Mouse (Mus musculus): Measurements from ENCODE around the gene Krtap4-2. TPM values are rescaled to one million over a fixed set of nuclear protein-coding genes. Genes with fewer than 3 reads are reported as not detected.
"Not testable (repeated sequence)": the region's sequence is repeated elsewhere in the genome, so short reads cannot be mapped to it uniquely, and the experiment has no call there.

The Krtap4-2 gene
- polyA plus RNA-seq, 1 experiment from 2014 or later: not detected

DNA sequence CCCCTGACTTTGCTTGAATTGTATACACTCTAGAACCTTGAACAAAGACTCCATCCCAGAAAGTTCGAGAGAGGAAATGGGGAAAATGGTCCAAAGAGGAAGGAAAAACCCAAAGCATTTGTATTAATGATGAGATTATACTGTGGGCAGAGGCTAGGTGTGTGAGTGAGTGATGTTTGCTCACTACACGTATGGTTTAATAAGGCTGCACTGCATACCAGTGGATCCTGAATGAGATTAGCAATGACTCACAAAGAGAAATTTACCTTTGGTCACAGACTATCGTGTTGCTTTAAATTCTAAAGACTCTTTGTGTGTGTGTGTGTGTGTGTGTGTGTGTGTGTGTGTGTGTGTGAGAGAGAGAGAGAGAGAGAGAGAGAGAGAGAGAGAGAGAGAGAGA lies 4.0 kb downstream of the Krtap4-2 start:
- 38% methylated on average over 3 of the region's 3 CpGs for WGBS
- Histone ChIP-seq H3K27ac (ENCODE audit: low read length) (no peak overlapping the region), H3K4me1 (ENCODE audit: insufficient read depth, low read depth, low read length) (no peaks in the 10 kb centered on the region), H3K4me3 (ENCODE audit: low read depth, low read length) (no peak overlapping the region), H3K4me2 (replicated peaks; ENCODE audit: low read depth, low read length) (no peak overlapping the region), H3K9ac (replicated peaks; ENCODE audit: low read depth) (no peak overlapping the region), H3K36me3 (ENCODE audit: insufficient read depth, low read length) (no peaks in the 10 kb centered on the region), H3K27me3 (replicated peaks; ENCODE audit: insufficient read depth, low read length) (no peaks in the 10 kb centered on the region), H3K9me3 (ENCODE audit: low read length) (no peaks in the 10 kb centered on the region)
- ATAC-seq: no peak
- DNase-seq (ENCODE audit: low spot score): no peak
- TF ChIP-seq EP300 (IDR thresholded peaks at IDR 0.05) (no peak), CTCF (IDR thresholded peaks at IDR 0.05) (no peak)

GRCm38 (mm10) chr11:99628138-99628537 lies 6.7 kb downstream of the Krtap4-2 start, which contains the start of gene Krtap4-1:
TSS of gene Krtap4-1 (minus strand) at chr11:99628238.
- 76% methylated on average over 4 of the region's 4 CpGs for WGBS
- H3K27me3 ChIP-seq (replicated peaks; ENCODE audit: insufficient read depth, low read length): no peaks in the 10 kb centered on the region
- H3K4me1 ChIP-seq (ENCODE audit: insufficient read depth, low read depth, low read length): no peaks in the 10 kb centered on the region
- no peaks in the 10 kb centered on the region for H3K9me3 ChIP-seq (ENCODE audit: low read length)
- H3K4me2 ChIP-seq (replicated peaks; ENCODE audit: low read depth, low read length): no peak within 1 kb of the TSS
- no peaks in the 10 kb centered on the region for H3K36me3 ChIP-seq (ENCODE audit: insufficient read depth, low read length)
- TF ChIP-seq EP300 (IDR thresholded peaks at IDR 0.05) (no peak), CTCF (IDR thresholded peaks at IDR 0.05) (no peak)
- H3K9ac ChIP-seq (replicated peaks; ENCODE audit: low read depth): no peak within 1 kb of the TSS
- ATAC-seq (no peak), DNase-seq (ENCODE audit: low spot score) (no peak)
- no peak within 1 kb of the TSS for H3K27ac ChIP-seq (ENCODE audit: low read length)
- no peak within 1 kb of the TSS for H3K4me3 ChIP-seq (ENCODE audit: low read depth, low read length)

- DNase-seq (ENCODE audit: low spot score): no peak
- WGBS: 73% methylated on average over 2 of the region's 2 CpGs
- Histone ChIP-seq H3K27me3 (replicated peaks; ENCODE audit: insufficient read depth, low read length) (no peaks in the 10 kb centered on the region), H3K4me3 (ENCODE audit: low read depth, low read length) (no peak within 1 kb of the TSS), H3K27ac (ENCODE audit: low read length) (no peak within 1 kb of the TSS), H3K9ac (replicated peaks; ENCODE audit: low read depth) (no peak within 1 kb of the TSS), H3K4me1 (ENCODE audit: insufficient read depth, low read depth, low read length) (no peaks in the 10 kb centered on the region), H3K9me3 (ENCODE audit: low read length) (no peaks in the 10 kb centered on the region), H3K4me2 (replicated peaks; ENCODE audit: low read depth, low read length) (no peak within 1 kb of the TSS), H3K36me3 (ENCODE audit: insufficient read depth, low read length) (no peaks in the 10 kb centered on the region)
- no peak for TF ChIP-seq CTCF (IDR thresholded peaks at IDR 0.05)
- TF ChIP-seq EP300 (IDR thresholded peaks at IDR 0.05): no peak
- ATAC-seq: no peak
Observed at GRCm38 (mm10) chr11:99620335-99620734, 14.5 kb downstream of the Krtap4-2 start, which contains the start of gene Gm11562. TSS of gene Gm11562 (minus strand) at chr11:99620435.

- Histone ChIP-seq H3K4me1 (ENCODE audit: insufficient read depth, low read depth, low read length) (no peaks in the 10 kb centered on the region), H3K27ac (ENCODE audit: low read length) (no peak within 1 kb of the TSS), H3K4me3 (ENCODE audit: low read depth, low read length) (no peak within 1 kb of the TSS), H3K4me2 (replicated peaks; ENCODE audit: low read depth, low read length) (no peak within 1 kb of the TSS), H3K9ac (replicated peaks; ENCODE audit: low read depth) (no peak within 1 kb of the TSS), H3K36me3 (ENCODE audit: insufficient read depth, low read length) (no peaks in the 10 kb centered on the region), H3K9me3 (ENCODE audit: low read length) (no peaks in the 10 kb centered on the region), H3K27me3 (replicated peaks; ENCODE audit: insufficient read depth, low read length) (no peaks in the 10 kb centered on the region)
- WGBS: 52% methylated on average over 3 of the region's 3 CpGs
- ATAC-seq (no peak), DNase-seq (ENCODE audit: low spot score) (no peak)
- TF ChIP-seq EP300 (IDR thresholded peaks at IDR 0.05) (no peak), CTCF (IDR thresholded peaks at IDR 0.05) (no peak)
Observed at GRCm38 (mm10) chr11:99614796-99615363, 20.0 kb downstream of the Krtap4-2 start, which contains the start of gene Krtap2-4. TSS of gene Krtap2-4 (minus strand) at chr11:99614846.

DNA sequence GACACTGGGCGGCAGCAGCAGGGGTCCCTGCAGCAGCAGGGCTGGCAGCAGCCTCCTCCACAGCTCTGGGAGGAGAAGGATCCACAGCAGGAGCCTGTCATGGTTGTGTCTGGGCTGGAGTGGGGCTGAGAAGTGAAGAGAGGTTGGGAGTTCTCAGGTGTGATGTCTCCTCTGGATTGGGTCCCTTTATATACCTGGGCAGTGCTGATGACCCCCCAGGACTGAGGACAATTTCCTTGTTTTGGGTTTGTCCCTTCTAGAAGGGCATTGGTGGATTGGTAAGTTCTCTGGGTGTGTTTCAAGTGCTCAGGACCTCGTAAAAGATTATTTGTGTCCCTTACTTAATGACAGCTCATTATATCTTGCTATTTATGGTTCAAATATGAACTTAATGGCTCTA lies 24.8 kb downstream of the Krtap4-2 start, which contains the start of gene Gm11937:
TSS of gene Gm11937 (minus strand) at position 101 of the 400 bp plus-strand sequence.
- not testable (repeated sequence) for ATAC-seq; DNase-seq (ENCODE audit: low spot score); H3K4me2 ChIP-seq (replicated peaks; ENCODE audit: low read depth, low read length); H3K27ac ChIP-seq (ENCODE audit: low read length); H3K4me1 ChIP-seq (ENCODE audit: insufficient read depth, low read depth, low read length); H3K4me3 ChIP-seq (ENCODE audit: low read depth, low read length); H3K36me3 ChIP-seq (ENCODE audit: insufficient read depth, low read length); H3K9me3 ChIP-seq (ENCODE audit: low read length); H3K27me3 ChIP-seq (replicated peaks; ENCODE audit: insufficient read depth, low read length); H3K9ac ChIP-seq (replicated peaks; ENCODE audit: low read depth)
- 55% methylated on average over 1 of the region's 2 CpGs for WGBS

DNA sequence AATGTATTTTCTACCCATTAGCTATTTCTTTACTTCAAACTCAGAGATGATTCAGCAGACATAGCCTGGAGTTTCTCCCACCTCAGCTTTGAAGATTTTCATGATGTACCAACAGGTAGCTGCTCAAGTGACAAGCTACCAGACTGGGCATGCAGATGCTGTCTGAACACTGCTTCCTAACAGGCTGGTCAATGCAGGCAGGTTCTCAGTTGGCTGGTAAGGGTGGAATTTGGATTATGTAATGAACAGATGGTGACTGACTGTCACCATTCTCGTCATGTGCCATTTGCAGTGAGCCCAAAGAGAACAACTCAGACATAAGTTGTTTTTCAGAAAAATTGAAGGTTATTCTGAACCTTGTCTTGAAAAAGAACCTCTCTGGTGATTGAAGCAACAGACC lies 25.8 kb downstream of the Krtap4-2 start:
- no peak overlapping the region for H3K9ac ChIP-seq (replicated peaks; ENCODE audit: low read depth)
- TF ChIP-seq EP300 (IDR thresholded peaks at IDR 0.05) (no peak), CTCF (IDR thresholded peaks at IDR 0.05) (no peak)
- no peaks in the 10 kb centered on the region for H3K9me3 ChIP-seq (ENCODE audit: low read length)
- no peak overlapping the region for H3K4me3 ChIP-seq (ENCODE audit: low read depth, low read length)
- H3K36me3 ChIP-seq (ENCODE audit: insufficient read depth, low read length): no peaks in the 10 kb centered on the region
- no peaks in the 10 kb centered on the region for H3K27me3 ChIP-seq (replicated peaks; ENCODE audit: insufficient read depth, low read length)
- DNase-seq (ENCODE audit: low spot score) (no peak), ATAC-seq (no peak)
- H3K27ac ChIP-seq (ENCODE audit: low read length): no peak overlapping the region
- WGBS: 70% methylated on average over 1 of the region's 1 CpGs
- no peaks in the 10 kb centered on the region for H3K4me1 ChIP-seq (ENCODE audit: insufficient read depth, low read depth, low read length)
- no peak overlapping the region for H3K4me2 ChIP-seq (replicated peaks; ENCODE audit: low read depth, low read length)

- not testable (repeated sequence) for H3K27ac ChIP-seq (ENCODE audit: low read length)
Observed at GRCm38 (mm10) chr11:99603208-99603607, 31.7 kb downstream of the Krtap4-2 start, which contains the start of gene Gm11938. TSS of gene Gm11938 (minus strand) at chr11:99603308.

DNA sequence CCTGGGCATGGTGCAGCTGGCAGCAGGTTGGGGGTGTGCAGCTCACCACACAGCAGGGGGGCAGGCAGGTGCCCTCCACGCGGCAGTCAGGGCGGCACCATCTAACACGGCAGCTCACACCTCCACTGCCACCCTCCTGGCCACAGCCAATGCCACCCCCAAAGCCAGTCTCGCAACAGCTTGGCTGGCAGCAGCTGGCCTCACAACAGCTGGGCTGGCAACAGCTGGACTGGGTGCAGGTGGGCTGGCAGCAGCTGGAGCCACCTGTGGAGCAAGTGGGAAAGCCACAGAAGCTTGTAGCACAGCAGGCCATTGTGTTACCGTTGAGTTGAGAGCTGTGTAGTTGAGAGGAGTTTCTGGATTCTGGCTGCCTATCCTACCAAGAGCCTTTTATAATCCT lies 37.1 kb downstream of the Krtap4-2 start, which contains the start of gene Krtap9-3:
TSS of gene Krtap9-3 (minus strand) at position 364 of the 400 bp plus-strand sequence.
- not testable (repeated sequence) for H3K9me3 ChIP-seq (ENCODE audit: low read length); H3K27ac ChIP-seq (ENCODE audit: low read length); H3K4me1 ChIP-seq (ENCODE audit: insufficient read depth, low read depth, low read length); H3K4me3 ChIP-seq (ENCODE audit: low read depth, low read length); H3K9ac ChIP-seq (replicated peaks; ENCODE audit: low read depth); DNase-seq (ENCODE audit: low spot score); H3K4me2 ChIP-seq (replicated peaks; ENCODE audit: low read depth, low read length); ATAC-seq; H3K36me3 ChIP-seq (ENCODE audit: insufficient read depth, low read length); H3K27me3 ChIP-seq (replicated peaks; ENCODE audit: insufficient read depth, low read length)
- WGBS: 64% methylated on average over 6 of the region's 6 CpGs

More at GRCm38 (mm10) chr11:99603208-99603607, 31.7 kb downstream of the Krtap4-2 start, which contains the start of gene Gm11938:
- not testable (repeated sequence) for H3K4me1 ChIP-seq (ENCODE audit: insufficient read depth, low read depth, low read length); H3K27me3 ChIP-seq (replicated peaks; ENCODE audit: insufficient read depth, low read length); H3K9me3 ChIP-seq (ENCODE audit: low read length); H3K4me3 ChIP-seq (ENCODE audit: low read depth, low read length); ATAC-seq; DNase-seq (ENCODE audit: low spot score); H3K36me3 ChIP-seq (ENCODE audit: insufficient read depth, low read length); H3K4me2 ChIP-seq (replicated peaks; ENCODE audit: low read depth, low read length); H3K9ac ChIP-seq (replicated peaks; ENCODE audit: low read depth)
- WGBS: 48% methylated on average over 1 of the region's 1 CpGs

Measured in lung, postnatal 0 days (tissue).